Mouse (Mus musculus) CD4-positive helper T cell, adult 2 months (primary cell): ENCODE measurements around the gene Ctns.
A peak's percentile ranks its signal among the peaks of the same experiment; 100 is the strongest.

Experiments used
- DNase-seq: peaks from one replicate; pipeline ENCODE4 v3.0.0-alpha.2; 2012; ENCODE audit warnings: low read depth, missing footprints, low spot score

Gene Ctns

DNA sequence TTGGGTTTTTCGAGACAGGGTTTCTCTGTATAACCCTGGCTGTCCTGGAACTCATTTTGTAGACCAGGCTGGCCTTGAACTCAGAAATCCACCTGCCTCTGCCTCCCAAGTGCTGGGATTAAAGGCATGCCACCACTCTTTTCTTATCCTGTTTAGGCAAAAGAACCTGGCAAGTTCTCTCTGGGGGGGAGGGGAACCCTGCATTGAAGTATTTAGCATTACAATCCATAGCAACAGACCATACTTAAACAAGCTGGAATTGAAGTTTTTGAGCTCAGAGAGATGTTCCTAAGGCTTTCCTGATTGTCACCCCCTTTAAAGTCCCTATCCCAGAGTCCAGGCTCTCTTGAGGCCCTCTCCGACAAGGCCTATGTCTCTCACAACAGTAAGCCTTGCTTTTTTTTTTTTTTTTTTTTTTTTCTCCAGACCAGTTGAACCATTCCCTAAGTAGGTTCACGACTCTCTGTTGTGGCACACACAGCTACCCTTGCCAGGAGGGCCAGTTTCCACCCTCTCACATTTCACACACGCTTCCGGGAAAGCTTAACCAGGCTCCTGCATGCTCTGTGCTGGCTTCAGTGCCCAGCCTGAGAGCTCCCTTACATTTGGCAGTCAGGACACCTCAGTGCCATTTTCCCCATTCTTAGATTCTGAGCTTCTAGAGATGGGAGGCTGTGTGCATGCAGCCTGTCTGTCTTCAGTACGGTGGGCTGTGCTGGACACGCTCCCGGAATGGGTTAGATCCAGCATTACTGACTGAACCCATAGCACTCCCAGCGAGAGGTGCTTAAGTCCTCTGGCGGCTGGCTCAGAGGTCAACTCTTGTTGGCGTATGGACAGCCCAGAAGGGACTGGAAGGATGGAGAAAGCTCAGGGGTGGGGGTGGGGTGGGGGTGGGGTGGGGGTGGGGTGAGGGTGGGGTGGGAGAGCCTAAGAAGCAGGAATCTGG is 52.5 kb downstream of the Ctns start:
- DNase-seq: no peak

DNA sequence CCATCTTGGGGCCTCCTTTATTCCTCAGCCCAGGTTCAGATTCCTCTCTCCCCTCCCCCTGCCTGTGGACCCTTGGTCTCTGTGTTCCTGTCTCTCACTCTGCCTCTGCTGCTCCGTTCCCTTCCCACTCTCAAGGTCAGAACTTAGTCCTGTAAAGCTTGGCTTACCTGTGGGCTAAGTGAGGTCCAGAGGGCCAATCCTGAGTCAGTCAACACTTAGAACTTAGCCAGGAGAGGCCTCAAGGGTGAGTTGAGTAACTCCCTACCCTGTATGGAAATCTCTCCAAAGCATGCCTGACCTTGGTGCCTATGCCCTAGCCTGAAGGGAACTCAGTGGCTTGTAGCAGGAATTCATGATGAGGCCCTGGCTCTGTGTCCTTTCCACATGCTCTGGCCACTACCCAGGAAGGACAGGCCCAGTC is 54.6 kb downstream of the Ctns start:
- no peak for DNase-seq

DNA sequence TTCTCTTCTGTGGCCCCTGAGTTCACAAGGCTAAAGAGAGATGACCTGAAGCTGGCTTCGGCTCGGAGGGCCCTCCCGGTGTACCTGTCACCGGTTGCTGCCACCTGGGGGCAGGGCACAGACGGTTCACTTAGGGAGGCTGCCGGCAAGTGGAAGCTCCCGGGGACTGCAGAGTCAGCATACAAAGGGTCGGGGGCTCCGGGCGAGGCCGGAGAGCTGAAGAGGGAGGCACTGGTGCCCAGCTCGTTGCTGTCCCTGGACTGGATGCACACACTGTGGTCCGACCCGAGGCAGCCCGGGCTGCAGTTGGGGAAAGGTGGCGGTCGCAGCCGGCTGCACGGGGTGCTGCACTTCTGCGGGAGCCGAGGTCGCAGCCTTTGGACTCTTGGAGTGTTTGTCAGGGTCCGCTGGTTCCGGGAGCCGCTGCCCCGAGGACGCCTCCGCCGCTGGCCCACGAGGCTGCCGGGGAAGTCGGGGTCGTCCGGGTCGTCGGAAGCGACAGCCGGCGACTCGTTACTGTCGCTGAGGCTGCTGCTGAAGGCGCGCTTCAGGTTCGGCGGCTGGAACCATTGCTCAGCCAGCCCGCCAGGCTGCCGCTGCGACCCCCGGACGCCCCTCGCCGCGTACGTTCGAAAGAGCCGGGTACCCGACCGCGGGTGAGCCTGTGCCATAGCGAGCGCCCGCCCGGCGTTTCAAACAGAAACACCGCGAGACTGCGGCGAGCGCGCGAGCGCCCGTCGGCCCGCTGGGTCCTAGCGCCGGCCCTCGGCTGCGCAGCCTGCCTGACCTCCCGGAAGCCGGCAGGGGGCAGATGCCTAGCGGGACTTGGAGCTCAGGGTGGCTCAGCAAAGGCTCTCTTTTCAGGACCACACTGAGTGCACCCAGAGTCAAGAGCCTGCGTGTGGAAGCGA is 61.0 kb downstream of the Ctns start, which contains the start of gene Haspin:
Haspin (minus strand) TSS at position 704 of the 911 bp plus-strand sequence.
- DNase-seq: peak; percentile 92

DNA sequence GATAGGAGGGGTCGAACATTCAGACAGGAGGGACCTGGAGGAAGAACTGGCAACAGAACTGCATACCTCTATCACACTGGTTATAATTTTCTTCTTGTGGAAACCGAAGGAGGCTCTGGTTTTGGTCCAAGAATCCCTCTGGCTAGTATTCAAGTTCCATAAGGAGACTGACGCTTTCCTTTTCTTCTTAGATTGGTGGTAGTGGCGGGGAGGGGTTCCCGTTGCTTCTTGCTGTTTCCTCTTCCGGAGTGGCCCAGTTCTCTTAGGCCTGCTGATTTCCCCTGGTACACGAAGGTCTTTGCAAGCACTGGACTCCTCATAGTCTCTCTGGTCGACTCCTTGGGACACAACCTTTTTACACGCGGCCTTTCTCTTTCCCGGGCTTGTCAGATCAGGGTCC is 61.7 kb downstream of the Ctns start:
- no peak for DNase-seq

DNA sequence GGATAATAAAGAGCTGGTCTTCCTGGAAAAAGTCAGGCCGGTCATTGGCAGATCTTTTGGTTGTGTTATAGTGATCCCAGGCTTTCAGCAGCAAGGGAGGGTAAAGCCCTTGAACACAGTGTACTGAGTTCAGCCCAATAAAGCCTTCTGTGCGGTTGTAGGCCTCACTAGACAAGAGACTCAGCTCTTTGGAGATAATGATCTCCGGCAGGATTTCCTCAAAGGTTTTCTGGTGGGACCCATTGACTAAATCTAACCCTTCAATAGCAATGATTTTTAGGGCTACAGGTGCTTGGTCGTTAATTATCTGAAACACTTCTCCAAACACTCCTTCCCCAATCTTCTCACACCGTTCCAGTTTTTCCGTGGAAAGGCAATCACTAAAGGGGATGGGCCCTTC is 62.3 kb downstream of the Ctns start:
- peak; percentile 66 for DNase-seq

DNA sequence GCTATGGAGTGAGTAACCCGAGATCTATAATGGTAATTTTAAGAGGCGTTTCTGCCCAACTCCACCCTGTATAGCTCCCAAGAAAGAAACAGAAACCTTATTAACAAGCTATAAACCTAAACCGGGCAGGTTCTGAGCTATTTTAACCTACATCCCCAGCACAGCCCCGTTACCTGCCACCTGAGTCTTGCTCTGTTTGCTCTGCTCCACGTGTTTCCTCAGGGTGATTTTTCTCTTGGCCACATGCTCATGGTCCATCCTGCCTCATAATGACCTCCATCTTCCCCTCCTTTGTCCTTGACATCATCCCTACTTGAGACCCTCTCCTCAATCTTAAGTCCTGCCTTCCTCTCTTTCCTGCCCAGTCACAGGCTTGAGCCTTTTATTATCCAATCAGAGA is 64.6 kb downstream of the Ctns start:
- no peak for DNase-seq
